Mouse (Mus musculus) G1E-ER4 (cell line): ENCODE measurements around the gene Il10rb. TPM values are rescaled to one million over a fixed set of nuclear protein-coding genes. Genes with fewer than 3 reads are reported as not detected.

Experiments
- GATA1 ChIP-seq: IDR thresholded peaks from one replicate; pipeline ENCODE4 v1.8.0; 2012; ENCODE audit warnings: low read length, inconsistent platforms
- polyA plus RNA-seq: library from polyadenylated mRNA; stranded (reverse); fragments of >175 nt; gene quantifications from 2 replicates; pipeline ENCODE4 v1.2.3, GENCODE M21; 2012

The Il10rb gene
- polyA plus RNA-seq, 1 experiment: 17.3 TPM

DNA sequence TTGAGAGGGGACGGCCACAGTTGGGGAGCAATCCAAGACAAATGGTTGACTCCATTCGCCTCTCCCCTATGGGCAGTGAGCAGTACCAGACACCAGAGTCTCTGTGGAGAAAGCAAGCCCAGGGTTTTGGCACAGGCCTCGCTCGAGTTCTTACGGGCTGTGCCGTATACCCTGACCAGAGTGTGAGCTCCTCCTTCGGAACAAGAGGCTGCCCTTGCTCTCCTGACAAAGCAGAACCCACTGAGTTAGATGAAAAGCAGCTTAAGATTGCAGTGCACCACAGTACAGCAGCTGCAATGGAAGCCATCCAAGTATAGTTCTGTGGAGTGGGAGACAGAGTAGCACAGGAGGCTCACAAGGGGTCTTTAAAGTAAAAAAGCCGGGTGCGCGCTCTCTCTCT is 29.3 kb upstream of the Il10rb start:
- TF ChIP-seq GATA1: no peak

DNA sequence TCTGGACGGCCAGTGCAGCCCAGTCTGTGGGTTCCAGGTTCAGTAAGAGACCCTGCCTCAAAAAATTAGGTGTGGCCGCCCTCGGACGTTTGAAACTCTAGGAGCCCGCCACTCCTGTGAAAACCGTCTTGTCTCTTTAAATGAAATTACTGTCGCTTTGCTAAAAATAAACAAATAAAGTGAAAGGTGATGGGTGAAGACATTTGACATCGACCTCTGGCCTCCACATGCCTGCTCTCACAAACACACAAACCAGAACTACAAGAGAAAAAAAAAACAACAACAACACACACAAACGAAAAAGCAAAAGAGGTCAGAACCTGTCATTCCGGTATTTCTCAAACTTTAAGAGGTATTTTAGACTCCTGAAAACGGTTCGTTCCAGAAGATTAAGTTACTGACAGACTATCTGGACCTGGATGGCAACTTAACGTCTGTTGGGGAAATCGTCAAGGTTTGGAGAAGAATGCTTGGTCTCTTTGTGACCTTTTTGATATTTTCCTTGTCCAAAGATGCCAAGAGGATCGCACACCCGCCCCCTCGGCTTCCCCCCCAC is 27.5 kb upstream of the Il10rb start:
- no peak for TF ChIP-seq GATA1

DNA sequence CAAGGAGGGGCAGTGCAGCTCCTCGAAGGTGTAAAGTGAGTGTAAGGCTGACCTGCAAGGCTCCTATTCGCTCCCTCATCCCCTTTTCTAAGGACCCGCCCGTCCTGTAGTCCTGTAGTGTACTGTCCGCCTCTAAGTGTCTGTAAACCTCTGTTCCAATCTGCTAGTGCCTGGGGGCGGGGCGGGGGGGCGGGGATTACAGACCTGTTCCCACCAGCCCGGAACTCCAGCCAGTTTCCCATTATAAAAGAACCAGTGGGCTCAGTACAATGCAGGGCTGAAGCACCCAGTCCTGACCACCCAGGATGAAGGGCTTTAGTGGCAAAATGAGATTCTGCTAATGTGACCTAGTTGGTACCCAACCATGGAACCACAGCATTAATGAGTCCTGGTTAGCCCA is 27.0 kb upstream of the Il10rb start:
- no peak for TF ChIP-seq GATA1

DNA sequence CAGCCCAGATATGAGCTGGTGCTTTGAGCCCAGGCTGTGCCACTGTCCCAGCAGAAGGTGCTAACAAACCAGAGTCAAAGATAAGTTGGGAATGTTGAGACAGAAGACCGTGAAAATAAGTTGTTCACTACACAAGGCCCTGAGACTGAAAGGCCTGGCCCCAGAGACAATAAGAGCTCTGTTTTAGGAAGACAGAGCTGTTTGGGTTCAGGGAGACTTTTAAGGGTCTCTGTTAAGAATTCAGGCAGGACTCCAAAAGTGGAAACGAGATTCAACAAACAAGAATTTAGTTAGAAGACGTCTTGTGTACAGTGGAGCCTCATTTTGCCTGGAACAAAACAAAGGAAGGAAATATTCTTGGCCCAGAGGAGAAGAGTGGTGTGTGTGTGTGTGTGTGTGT is 26.6 kb upstream of the Il10rb start:
- no peak for TF ChIP-seq GATA1

DNA sequence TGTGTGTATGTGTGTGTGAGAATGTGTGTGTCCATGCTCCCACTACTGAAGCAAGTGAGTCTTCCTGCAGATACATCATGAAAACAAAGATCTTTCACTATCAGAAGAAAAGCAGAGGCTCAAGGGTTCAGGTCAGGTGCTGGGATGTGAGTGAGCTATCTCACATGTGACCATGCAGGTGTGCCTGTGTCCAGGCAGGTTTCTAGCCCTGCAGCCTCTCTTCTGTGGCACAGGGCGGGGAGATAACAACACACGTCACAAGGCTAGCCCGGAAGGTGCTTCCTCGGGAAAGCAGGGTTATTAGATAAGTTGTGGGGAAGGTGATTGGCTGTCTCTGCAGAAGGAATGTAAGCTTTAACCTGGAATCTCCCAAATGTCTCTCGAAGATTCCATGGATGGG is 25.8 kb upstream of the Il10rb start:
- TF ChIP-seq GATA1: no peak

DNA sequence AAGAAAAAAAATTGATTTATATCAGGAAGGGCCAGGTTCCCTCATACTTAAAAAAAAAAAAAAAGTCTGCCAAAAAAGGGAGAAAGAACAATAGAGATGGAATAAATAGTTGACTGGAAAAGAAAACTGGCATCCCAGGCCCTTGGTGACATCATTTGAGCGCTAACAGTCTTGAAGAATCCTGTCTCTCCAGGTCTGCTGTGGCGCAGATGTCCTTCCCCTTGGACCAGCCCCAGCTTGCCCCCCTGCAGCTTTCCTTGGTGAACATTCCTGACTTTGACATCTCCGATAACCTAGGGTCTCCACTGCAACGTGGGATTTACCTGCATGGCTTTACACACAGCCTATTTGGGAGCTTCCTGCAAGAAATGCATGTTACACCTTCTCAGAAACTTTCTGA is 24.4 kb upstream of the Il10rb start:
- TF ChIP-seq GATA1: no peak

DNA sequence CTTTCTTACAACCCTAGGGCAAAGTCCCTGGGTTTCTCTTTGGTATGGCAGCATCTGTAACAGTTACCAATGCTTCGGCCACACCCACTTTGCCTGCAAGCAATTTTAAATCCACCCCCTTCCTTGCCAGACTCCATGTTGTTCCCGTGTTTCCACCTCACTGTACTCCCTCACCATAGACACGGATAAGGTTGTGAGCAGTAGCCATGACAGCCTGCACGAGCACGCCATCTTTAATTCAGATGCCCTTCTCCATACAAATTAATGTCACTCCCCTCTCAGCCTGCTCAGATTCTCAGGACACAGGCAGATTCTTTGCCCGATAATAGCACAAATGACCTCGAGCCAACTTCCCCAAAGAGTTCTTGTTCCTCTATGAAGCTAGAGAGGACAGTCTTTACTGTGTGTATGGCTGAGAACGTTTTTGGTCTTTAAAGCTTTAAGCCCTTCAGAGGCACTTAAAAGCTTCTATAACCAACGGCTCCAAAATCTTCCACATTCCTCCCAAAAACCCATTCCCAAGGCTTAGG is 23.6 kb upstream of the Il10rb start:
- TF ChIP-seq GATA1: no peak

DNA sequence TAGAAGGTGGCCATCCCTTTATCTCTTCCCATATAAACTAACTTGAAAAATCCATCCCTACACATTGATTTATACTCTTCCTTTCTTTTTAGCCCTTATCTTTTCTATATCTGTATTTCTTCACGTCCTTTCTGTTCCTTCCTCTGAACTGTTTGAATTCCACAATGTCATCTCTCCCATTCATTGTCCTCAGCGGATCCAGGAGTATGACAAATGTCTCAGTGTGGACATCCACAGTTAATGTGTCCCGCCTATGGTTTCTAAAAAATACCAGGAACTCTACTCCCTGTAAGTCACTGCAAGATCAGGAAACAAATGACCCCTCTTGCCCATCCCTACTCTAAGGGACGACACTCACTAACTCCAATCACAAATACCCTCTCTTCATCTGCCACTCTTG is 21.7 kb upstream of the Il10rb start:
- TF ChIP-seq GATA1: no peak

DNA sequence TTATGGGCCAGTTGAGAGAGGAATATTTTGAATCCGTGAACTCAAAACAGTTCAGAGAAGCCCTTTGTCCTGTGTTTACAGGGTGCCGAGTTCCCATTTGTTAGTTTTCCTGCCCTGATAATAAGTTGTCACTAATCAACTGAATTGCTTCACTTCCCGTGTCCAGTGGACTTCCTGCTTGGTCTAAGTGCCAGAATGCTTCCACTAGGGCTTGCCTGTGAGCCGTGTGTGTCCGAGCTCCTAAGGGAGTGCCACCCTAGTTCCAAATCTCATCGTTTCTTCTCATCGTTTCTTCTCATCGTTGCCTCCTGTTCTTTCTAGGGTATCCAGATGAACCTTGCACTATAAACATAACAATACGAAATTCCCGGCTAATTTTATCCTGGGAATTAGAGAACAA is 20.3 kb upstream of the Il10rb start:
- TF ChIP-seq GATA1: no peak

DNA sequence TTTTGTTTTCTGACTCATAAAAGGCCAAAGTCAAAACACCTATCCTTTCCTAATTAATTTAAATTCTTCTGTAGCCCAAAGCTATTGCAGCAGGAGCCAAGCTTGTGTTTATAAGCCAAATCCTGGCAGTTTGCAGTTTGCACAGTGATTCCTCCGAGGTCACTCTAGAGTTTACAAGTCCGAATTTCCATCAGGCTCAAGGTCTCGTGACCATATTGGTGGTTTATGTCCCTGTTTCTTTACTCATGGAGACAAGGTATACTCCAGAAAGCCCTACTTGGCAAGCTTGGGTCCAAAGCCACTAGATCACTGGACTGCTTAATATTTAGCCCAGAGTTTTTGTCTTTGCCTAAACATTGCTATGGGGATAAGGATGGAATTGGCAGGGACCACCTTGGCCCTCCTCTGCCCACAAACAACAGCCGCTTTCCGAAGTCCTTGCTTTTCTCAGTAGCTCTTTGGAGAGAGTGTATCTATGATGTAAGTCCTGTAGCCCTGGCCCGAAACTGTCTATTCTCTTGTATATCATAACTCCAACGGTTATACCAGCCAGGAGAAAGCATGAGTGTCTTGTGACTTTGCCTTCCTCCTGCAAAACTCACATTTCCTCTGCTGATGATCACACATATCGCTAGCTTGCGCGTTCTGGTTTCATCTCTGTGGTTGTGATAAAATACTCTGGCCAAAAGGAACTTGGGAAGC is 19.4 kb upstream of the Il10rb start:
- TF ChIP-seq GATA1: no peak

DNA sequence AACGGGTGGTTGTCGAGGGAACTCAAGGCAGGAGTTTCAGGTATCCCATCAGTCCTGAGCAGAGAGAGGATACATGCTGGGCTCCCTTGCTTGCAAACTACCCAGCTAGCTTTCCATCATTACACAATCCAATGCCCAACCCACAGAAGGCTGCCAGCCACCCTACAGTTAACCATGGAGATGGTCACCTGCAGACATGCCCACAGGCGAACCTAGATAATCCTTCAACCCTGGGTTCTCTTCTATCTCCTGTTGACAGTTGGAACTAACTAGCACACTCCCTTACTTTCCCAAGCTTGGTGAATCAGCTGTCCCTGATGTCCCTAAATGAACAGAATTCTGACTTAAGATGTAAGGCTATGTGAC is 18.9 kb upstream of the Il10rb start:
- no peak for TF ChIP-seq GATA1

DNA sequence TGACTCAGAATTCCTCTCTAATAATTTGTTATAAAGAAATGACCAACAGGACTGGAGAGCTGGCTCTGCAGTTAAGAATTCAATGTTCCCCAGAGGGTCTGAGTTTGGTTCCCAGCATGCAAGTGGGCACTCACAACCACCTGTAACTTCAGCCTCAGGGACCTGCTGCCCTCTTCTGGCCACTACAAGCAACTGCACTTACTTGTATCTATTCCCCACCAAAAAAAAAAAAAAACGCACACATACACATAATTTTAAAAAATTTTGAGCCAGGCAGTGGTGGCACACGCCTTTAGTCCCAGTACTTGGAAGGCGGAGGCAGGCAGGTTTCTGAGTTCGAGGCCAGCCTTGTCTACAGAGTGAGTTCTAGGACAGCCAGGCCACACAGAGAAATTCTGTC is 15.9 kb upstream of the Il10rb start:
- no peak for TF ChIP-seq GATA1

DNA sequence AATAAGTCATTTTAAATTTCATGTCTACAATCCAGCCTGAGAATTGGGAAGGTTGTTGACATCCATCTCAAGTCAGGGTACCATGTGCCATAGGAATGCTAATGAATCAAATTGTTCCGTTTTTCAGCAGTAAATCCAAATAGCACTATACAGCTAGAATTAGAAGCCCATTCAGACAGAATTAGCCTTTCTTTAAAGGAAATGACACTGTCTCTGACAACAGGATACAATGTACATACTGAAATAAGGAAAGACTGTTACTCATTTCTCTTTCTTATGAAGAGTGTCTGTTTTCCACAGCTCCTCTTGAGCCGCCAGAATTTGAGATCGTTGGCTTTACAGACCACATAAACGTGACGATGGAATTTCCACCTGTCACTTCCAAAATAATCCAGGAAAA is 14.5 kb upstream of the Il10rb start, which contains the start of gene Gm21970:
Gm21970 (plus strand) TSS at position 301 of the 400 bp plus-strand sequence.
- no peak for TF ChIP-seq GATA1

DNA sequence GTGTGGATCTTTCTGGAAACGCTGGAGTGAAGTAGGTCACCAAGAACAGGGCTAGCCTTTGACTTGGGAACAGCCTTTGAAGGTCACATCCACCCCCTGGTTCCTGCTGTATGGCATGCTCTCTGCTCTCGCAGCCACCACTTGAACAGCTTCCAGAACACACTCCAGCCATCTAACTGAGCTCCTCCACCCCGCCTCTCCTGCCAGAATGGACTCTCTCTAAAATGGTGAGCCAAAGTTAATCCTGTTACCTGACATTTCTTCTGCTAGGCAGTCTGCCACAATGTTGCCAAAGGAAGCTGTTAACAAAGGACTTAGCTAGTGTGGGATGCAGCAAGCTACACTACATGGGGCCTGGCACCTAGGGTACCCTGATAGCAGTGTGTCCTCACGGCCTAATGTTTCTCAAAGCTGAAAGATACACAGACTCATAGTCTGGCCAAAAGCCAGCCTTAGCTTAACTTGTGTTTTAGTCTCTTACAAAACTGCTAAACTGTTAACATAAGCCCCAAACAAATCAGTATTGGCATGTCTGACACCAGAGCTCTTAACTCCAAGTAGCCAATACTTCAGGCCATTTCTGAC is 11.0 kb upstream of the Il10rb start:
- no peak for TF ChIP-seq GATA1

DNA sequence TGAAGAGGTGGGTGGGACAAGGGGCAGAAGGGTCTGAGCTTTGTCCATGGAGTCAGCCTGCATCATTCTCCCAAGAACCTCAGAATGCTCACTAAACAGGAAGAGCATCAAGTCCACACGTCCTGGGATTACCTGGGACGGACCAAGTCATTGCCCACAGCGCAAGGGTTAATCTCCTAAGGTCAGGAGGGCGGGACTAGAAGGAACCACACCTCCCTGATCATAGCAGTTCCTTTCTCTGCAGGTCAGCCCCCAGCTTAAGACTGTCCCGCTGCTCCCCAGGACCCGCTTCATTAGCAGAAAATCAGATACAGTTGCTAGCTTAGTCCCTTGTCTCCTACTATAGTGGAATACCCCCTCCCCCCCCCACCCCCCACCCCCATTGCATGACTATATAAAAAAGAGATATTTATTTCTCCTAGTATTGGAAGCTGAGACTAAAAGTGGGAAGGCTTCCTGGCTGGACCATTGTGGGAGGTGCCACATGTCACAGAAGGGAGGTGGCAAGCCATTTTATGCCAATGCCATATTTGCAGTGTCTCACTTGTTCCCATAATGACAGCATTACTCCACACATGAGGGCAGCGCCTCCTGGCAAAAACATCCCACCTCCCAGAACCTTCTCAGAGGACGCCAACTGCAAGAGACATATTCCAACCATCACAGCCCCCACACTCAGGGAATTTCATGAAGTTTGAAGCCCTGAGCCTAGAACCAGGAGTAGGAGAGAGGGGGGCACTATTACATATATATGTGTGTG is 10.2 kb upstream of the Il10rb start:
- no peak for TF ChIP-seq GATA1

DNA sequence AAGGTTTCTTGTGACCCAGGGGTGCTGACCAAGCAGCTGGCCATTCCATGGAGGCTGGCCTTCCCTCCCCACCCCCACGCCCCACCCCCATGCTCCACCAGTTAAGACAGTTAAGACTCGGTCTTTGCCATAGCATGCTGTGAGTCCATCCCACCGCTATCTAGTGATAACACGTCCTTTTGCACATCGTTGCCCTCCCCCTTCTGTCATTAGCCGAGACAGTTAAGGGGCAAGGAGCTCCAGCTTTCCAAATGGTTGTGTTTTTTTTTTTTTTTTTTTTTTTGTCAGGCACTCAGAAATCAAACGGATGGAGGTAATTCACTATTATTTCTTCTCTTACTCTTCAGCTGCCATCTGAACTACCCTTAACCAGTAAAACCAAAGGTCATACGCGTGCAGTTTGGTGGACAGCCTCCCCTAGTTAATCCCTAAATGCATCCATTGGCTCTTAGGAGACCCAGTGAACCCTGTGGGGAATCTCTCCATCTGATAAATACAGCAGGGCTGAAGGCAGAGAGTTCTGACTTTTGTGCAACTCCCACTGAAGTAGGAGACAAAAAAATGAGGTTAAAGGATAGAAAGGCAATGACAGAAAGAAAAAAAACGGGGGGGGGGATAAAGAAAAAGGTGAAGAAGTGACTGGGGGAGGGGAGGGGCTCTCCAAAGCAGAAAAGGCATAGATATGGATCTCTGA is 9.0 kb upstream of the Il10rb start:
- no peak for TF ChIP-seq GATA1
